Mouse (Mus musculus) fibroblast of lung, adult 2 months (primary cell): ENCODE measurements around the gene Aig1.
A peak's percentile ranks its signal among the peaks of the same experiment; 100 is the strongest.

Source experiments
- DNase-seq: peaks from one replicate; pipeline ENCODE4 v3.0.0-alpha.2; 2011; ENCODE audit warnings: low read depth

Aig1 gene

GRCm38 (mm10) chr10:13631796-13632195 is 237.0 kb downstream of the Aig1 start:
- peak; percentile 5 for DNase-seq

- no peak for DNase-seq
Measured at GRCm38 (mm10) chr10:13623735-13624134, 245.0 kb downstream of the Aig1 start.

- DNase-seq: no peak
Measured at GRCm38 (mm10) chr10:13600926-13601325, 267.9 kb downstream of the Aig1 start.

GRCm38 (mm10) chr10:13597491-13597890 is 271.3 kb downstream of the Aig1 start:
- DNase-seq: no peak
